Mouse (Mus musculus): ENCODE measurements around the gene Carnmt1.

DNA sequence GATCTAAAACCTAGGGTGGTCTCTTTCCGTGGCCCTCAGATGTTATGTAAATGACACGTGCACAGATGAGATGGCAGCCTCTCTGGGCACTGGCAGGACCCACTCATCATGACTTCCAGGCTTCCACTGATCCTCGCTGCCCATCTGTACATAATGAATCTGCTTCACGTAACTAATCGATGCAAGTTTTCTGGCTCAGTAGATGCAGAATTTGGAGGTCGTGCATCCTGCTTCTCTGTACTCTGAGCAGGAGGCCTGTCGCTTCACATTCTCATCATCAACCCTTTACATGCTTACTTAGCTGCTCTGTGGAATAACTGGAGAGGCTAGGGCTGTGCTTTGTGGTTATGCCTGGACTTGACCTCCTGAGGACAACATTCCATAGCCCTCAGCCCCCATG is 3.6 kb upstream of the Carnmt1 start:
- no peak for TF ChIP-seq CTCF (IDR thresholded peaks at IDR 0.05; ENCODE audit: insufficient read depth, low read depth, low read length)
- TF ChIP-seq POLR2A (IDR thresholded peaks at IDR 0.05; ENCODE audit: insufficient read depth, low read depth, low read length): no peak
